Mouse (Mus musculus): ENCODE measurements at regions not wholly inside any gene's neighbourhood (a gene's known extent, or its start where the extent isn't known, plus 50 kb on each side); places are given as distances from the start of the nearest gene placed in this dataset.

DNA sequence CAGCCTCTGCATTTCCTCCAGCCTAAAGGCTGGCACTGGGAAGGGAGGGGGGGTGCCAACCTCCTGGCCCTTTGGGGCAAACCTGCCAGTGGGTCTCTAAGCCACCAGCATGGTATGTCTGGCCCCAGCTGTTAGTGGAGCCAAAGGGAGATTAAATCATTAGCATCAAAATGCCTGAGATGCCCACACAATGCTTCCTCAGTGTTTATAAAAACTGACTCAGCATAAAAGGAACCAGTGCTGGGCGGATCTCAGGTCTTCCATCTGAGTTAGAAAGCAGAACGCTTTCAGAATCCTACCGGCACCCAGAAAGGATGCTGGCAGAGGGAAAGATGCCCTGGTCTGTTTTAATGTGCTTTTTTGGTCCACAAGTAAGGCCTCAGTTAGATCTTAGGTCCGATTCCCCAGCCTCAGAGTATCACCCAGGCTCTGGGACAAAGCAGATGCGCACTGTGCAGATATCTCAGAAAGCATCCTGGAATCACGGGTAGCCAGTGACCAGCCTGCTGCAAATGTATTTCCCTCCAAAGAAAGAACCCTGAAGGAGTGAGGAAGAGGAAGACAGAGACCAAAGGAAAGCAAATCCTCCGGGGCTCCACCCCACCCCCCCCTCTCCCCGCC is 53.3 kb upstream of the Armc2 start:
- Histone ChIP-seq H3K27ac (no peak overlapping the region), H3K4me3 (no peak overlapping the region)
- DNase-seq (ENCODE audit: low spot score in 2 of 2), result no peak
- TF ChIP-seq CTCF (conservative IDR thresholded peaks at IDR 0.05), result no peak

GRCm38 (mm10) chr10:42070611-42071403 is 52.6 kb upstream of the Armc2 start:
- no peak overlapping the region for H3K4me3 ChIP-seq
- H3K27ac ChIP-seq, result no peak overlapping the region
- DNase-seq (ENCODE audit: low spot score in 2 of 2), result no peak
- TF ChIP-seq CTCF (conservative IDR thresholded peaks at IDR 0.05), result peak; percentile 62

DNA sequence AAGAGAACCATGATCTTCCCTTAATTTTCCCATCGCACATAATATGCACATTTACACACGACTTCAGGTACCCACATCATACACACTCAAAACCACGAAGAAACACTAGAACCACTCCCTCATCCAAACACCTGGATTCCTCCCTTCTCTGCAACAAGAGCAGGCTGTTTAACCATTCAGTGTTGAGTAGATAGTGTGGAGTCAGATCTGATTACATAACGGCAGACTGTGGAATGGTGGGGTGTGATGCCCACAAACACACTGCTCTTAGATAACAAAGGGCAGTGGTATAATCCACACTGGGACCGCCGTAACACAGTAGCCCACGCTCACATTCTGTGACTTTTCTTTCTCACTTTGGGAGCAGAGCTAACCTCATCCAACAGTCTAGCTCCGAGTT is 51.5 kb upstream of the Armc2 start:
- H3K4me3 ChIP-seq, result no peak overlapping the region
- TF ChIP-seq CTCF (conservative IDR thresholded peaks at IDR 0.05), result no peak
- H3K27ac ChIP-seq, result no peak overlapping the region
- DNase-seq (ENCODE audit: low spot score in 2 of 2), result no peak

GRCm38 (mm10) chr10:42068497-42068896 is 50.3 kb upstream of the Armc2 start:
- DNase-seq (ENCODE audit: low spot score in 2 of 2), result no peak
- Histone ChIP-seq H3K27ac (no peak overlapping the region), H3K4me3 (no peak overlapping the region)
- TF ChIP-seq CTCF (conservative IDR thresholded peaks at IDR 0.05), result no peak
